Mouse (Mus musculus): ENCODE data around the gene Mapk1. TPM values are rescaled to one million over a fixed set of nuclear protein-coding genes. Genes with fewer than 3 reads are reported as not detected.

The Mapk1 gene
- polyA plus RNA-seq (2015; fragmentation: Illumina TruSeq; extraction: RNeasy Lipid Tissue Mini Kit (QIAGEN cat#74804); ENCODE audit: insufficient read depth, low replicate concordance), result 218 TPM

GRCm38 (mm10) chr16:16983131-16983533 is at the start of gene Mapk1:
Gene Mapk1 (plus strand): TSS chr16:16983382.

GRCm38 (mm10) chr16:17069511-17070443 is 86.6 kb downstream of the Mapk1 start, which contains the start of gene Ypel1:
Gene Ypel1 (plus strand): TSS chr16:17069696.

Other genes starting within 250 kb of the Mapk1 start
- gene Spag6l, start 153.9 kb upstream of the Mapk1 start, polyA plus RNA-seq (2015; fragmentation: Illumina TruSeq; extraction: RNeasy Lipid Tissue Mini Kit (QIAGEN cat#74804); ENCODE audit: insufficient read depth, low replicate concordance), result not detected
- not detected for gene Igll1, start 119.4 kb upstream of the Mapk1 start, polyA plus RNA-seq (2015; fragmentation: Illumina TruSeq; extraction: RNeasy Lipid Tissue Mini Kit (QIAGEN cat#74804); ENCODE audit: insufficient read depth, low replicate concordance)
- gene Top3b, start 112.6 kb upstream of the Mapk1 start, polyA plus RNA-seq (2015; fragmentation: Illumina TruSeq; extraction: RNeasy Lipid Tissue Mini Kit (QIAGEN cat#74804); ENCODE audit: insufficient read depth, low replicate concordance), result 78.8 TPM
- gene Vpreb1, start 112.5 kb upstream of the Mapk1 start, polyA plus RNA-seq (2015; fragmentation: Illumina TruSeq; extraction: RNeasy Lipid Tissue Mini Kit (QIAGEN cat#74804); ENCODE audit: insufficient read depth, low replicate concordance), result 0.70 TPM
- gene Ppm1f, start 86.9 kb upstream of the Mapk1 start, polyA plus RNA-seq (2015; fragmentation: Illumina TruSeq; extraction: RNeasy Lipid Tissue Mini Kit (QIAGEN cat#74804); ENCODE audit: insufficient read depth, low replicate concordance), result 17.6 TPM
- 0.62 TPM for gene Ypel1, start 86.3 kb downstream of the Mapk1 start, polyA plus RNA-seq (2015; fragmentation: Illumina TruSeq; extraction: RNeasy Lipid Tissue Mini Kit (QIAGEN cat#74804); ENCODE audit: insufficient read depth, low replicate concordance)
- 141 TPM for gene Ppil2, start 127.9 kb downstream of the Mapk1 start, polyA plus RNA-seq (2015; fragmentation: Illumina TruSeq; extraction: RNeasy Lipid Tissue Mini Kit (QIAGEN cat#74804); ENCODE audit: insufficient read depth, low replicate concordance)
- 5.1 TPM for gene 2610318N02Rik, start 141.8 kb downstream of the Mapk1 start, polyA plus RNA-seq (2015; fragmentation: Illumina TruSeq; extraction: RNeasy Lipid Tissue Mini Kit (QIAGEN cat#74804); ENCODE audit: insufficient read depth, low replicate concordance)
- gene Sdf2l1, start 149.0 kb downstream of the Mapk1 start, polyA plus RNA-seq (2015; fragmentation: Illumina TruSeq; extraction: RNeasy Lipid Tissue Mini Kit (QIAGEN cat#74804); ENCODE audit: insufficient read depth, low replicate concordance), result 43.7 TPM
- 2.1 TPM for gene Ydjc, start 161.2 kb downstream of the Mapk1 start, polyA plus RNA-seq (2015; fragmentation: Illumina TruSeq; extraction: RNeasy Lipid Tissue Mini Kit (QIAGEN cat#74804); ENCODE audit: insufficient read depth, low replicate concordance)
- 1.4 TPM for gene Ccdc116, start 163.8 kb downstream of the Mapk1 start, polyA plus RNA-seq (2015; fragmentation: Illumina TruSeq; extraction: RNeasy Lipid Tissue Mini Kit (QIAGEN cat#74804); ENCODE audit: insufficient read depth, low replicate concordance)
- 194 TPM for gene Ube2l3, start 219.3 kb downstream of the Mapk1 start, polyA plus RNA-seq (2015; fragmentation: Illumina TruSeq; extraction: RNeasy Lipid Tissue Mini Kit (QIAGEN cat#74804); ENCODE audit: insufficient read depth, low replicate concordance)
- 0.04 TPM for gene Rimbp3, start 225.2 kb downstream of the Mapk1 start, polyA plus RNA-seq (2015; fragmentation: Illumina TruSeq; extraction: RNeasy Lipid Tissue Mini Kit (QIAGEN cat#74804); ENCODE audit: insufficient read depth, low replicate concordance)

Data from spleen, adult 10 weeks (tissue).